Mouse (Mus musculus) MEL-GATA-1-ER (cell line): ENCODE data around the gene Smarcal1.

ENCODE experiments used
- DNase-seq: peaks from one replicate; pipeline ENCODE4 v3.0.0-alpha.2; 2012; ENCODE audit warnings: low read depth; ENCODE audit errors: extremely low read depth

The Smarcal1 gene

GRCm38 (mm10) chr1:72582947-72583731 is at the start of gene Smarcal1:
TSS of gene Smarcal1 (plus strand) at chr1:72583251.
- peak; percentile 97 for DNase-seq

DNA sequence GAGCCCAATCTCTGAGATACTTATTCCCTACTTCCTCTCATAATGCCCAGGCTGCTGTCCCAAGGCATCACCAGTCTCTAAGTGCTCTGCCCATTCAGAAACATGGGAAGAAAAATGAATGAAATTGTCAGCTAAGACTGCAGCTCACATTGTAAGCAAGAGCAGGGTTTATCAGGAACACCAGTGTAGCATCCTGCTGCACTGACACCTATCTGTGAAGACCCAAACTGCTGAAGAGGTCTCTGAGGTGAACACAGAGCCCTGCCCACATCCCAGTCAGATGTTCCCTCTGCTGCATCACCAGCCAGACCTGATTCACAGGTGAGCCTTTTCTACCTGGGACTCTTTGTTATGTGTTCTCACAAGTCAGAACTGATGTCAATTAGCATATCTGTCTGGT is 49.6 kb upstream of the Smarcal1 start:
- no peak for DNase-seq

DNA sequence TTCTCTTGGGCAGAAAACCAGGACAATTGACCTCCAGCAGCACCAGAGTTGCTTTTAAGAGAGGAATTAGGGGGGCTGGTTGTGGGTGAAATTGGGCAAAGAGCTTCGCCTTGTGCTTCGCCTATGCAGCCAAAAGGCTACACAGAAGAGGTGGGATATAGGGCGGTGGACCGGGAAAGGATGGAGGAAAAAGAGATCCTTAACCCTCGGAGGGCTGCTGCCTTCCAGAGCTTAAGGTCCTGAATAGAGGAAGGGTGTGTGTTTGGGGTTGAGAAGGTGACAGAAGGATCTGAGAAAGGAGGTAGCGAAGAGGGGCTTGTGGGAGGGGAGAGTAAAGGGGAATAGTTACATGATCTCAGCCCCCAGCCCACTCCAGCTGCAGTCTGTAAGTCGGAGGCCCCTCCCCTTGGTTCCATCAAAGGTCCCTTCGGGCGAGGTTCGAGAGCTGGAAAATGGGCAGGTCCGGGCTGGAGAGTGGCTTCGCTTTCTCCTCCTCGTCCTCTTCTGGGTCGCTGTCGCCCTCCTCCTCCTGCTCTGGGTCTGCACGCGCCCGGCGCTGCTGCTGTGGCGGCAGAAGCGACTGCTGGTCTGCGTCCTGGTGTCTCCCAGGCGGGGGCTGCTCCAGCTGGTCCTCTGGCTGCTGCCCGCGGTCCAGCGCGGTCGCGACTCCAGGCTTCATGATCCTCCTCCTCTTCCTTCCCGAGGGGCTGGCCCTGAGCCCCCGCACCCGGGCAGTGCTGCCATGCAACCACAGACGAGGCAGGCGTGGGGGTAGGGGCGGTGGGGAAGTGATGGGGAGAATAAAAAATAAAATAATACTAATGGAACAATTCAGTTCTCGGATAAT is 47.1 kb upstream of the Smarcal1 start:
- DNase-seq = no peak

DNA sequence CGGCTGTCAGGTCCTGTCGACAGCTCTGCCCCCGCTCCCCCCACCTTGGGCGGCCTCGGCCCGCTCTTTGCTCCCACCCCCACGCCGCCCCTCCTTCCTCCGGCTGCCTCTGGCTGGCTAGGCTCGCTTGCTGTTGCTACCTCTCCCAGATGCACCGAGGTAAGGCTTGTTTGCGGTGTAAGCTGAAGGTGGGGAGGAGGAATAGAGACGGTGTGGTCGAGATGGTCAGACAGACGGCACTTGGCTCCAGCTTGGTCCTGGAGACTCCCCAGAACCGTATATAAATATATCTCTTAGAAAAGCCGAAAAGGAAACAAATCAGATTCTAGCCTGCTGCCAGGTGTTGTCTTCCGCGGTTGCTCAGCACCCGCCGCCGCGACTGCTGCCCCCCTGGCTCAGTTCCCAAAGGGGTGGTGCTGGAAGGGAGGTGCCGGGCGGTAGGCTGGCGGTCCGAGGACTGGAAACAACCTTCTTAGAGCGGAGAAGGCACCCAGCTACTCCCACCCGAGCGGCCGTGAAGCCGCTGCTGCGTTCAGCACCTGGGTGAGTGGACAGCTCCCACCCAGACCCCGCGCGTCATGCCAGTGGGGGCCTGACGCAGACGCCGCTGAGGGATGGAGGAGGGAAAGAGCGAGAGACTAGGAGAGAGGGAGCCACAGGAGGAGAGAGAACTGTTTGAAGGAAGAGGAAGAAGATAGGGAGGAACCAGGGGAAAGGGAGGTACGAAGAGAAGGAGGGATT is 46.3 kb upstream of the Smarcal1 start, which contains the start of gene March4:
March4 (minus strand) TSS at position 320 of the 741 bp plus-strand sequence.
- DNase-seq = no peak

DNA sequence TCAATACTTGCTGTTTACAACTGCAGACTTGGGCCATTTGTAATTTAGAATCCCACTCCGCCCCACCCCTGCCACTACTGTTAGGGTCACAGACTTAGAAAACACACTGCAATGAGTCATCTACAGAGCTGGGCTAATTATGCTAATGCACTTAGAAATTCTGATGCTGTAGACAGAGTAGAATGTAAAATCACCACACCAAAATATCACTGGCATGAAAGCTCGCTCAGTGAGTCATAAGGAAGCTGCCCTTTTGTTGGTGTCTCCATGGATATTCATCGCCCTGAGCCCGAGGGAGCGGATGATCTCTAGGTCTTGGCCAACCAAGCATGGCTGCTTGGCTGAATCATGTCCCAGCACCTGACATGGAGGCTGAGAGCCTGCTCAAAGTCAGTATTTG is 44.8 kb upstream of the Smarcal1 start:
- DNase-seq = no peak

- DNase-seq = no peak
Measured at GRCm38 (mm10) chr1:72550317-72550716, 32.7 kb upstream of the Smarcal1 start.

- no peak for DNase-seq
Measured at GRCm38 (mm10) chr1:72556471-72556870, 26.6 kb upstream of the Smarcal1 start.

DNA sequence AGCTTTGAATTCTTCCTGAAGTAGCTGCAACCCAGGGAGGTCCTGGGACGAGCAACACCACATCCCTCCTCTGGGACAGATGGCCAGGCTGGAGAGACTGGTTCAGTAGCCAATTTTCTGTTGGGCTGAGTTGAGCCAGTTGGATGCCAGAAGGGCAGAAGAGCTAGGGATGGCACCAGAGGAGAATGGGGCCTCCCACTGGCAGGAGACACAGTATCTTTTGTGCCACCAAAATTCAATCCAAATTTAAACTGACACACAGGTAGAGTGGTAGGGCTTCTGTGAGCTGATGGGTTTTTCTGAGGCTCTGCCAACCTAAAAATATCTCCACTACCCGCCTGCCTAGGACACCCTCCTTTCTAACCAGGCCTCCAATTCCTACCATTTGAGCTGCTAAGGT is 24.4 kb upstream of the Smarcal1 start:
- DNase-seq = no peak

DNA sequence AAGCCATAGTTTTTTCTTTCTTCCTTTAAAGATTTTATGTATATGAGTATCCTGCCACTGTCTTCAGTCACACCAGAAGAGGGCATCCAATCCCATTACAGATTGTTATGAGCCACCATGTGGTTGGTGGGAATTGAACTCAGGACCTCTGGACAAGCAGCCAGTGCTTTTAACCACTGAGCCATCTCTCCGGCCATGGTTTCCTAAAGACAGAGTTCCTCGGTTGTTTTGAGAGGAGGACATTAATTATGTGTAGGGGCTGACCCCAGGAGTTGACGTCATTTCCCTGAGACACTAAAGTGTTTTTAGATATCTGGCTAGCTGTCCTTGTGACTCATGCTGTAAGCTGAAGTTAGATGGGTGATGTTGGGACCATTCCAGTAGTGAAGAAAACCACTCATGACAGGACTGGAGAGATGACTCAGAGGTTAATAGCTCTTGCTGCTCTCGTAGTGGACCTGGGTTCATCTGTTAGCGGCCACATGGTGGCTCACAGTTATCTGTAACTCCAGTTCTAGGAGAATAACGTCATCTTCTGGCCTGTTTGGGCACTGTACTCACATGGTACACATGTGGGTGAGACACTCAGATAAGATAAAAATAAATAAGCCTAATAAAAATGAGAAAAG is 18.6 kb upstream of the Smarcal1 start:
- DNase-seq = no peak

DNA sequence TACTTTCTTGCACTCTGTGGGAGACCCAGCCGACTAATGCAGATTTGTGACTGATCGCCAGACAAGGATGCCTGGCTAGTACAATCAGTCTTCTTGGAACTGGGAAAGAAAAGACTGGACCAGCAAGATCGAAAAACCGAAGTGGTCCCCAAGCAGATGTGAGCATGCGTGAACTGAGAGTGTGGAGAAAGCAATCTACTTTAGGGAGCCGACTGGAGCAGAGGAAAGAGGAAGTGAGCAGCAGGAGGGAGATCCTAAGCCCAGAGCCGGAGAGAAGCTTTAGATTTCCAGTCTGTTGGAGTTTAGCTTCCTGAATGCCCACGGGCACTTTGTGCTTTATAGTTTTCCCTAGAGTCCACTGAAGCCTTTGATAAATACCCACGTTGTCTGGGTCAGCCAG is 16.0 kb upstream of the Smarcal1 start:
- no peak for DNase-seq

DNA sequence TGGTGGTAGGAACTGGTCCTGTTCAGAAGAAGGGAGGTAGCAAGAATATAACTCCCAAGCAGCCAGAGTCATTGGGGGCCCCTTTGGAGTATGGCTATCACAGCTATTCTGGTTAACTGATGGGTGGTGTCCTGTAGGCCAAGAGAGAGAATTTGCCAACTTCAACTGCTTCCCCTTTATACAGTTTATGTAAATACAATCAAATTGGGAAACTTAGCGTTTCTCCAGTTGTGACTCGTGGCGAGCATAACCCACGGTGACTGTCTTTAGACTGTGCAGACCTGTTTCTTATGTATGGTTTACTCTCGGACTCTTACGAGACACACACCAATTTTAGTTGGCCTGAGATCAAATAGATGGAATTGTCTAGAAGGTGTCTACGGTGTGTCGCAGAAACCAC is 14.3 kb upstream of the Smarcal1 start:
- no peak for DNase-seq

- DNase-seq = no peak
Measured at GRCm38 (mm10) chr1:72574047-72574446, 9.0 kb upstream of the Smarcal1 start.

DNA sequence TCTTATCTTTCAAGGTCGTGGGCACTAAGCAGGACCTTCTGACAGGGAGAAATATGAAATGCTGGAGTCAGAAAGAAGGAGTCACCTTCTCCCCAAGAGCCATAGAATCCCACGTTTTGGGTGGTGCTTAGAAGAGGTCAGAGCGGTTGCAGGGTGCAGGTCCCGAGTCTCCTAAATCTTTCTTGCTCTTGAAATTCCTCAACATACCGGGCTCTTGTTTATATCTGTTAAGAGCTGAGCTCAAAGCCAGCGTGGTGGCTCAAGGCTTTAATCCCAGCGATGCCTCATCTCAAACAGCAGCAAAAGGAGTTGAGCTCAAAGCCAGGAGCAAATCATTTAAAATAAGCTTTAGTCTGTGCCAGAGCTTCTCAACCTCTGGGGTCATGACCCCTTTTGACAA is 8.4 kb upstream of the Smarcal1 start:
- no peak for DNase-seq

GRCm38 (mm10) chr1:72575121-72575520 is 7.9 kb upstream of the Smarcal1 start:
- no peak for DNase-seq

DNA sequence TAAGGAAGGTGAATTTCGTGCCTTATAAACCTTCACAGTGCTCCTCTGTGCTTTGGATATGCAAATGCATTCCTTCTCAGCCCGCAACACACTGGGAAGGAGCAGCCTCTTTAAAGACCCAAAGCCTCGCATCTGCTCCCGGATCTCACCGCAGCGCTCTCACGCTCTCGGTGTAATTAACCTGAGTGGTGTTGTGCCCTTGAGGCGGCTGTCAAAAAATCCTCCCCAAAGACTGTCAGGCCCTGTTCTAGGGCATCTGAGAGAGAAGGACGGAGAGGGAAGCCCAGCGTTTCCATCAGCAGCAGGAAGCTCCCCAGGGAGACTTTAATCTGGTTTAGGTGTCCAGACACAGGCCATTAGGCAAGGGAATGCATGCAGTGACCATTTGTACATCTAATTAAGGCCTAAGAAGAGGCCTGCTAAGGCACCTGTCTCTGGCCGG is 5.5 kb upstream of the Smarcal1 start:
- no peak for DNase-seq

DNA sequence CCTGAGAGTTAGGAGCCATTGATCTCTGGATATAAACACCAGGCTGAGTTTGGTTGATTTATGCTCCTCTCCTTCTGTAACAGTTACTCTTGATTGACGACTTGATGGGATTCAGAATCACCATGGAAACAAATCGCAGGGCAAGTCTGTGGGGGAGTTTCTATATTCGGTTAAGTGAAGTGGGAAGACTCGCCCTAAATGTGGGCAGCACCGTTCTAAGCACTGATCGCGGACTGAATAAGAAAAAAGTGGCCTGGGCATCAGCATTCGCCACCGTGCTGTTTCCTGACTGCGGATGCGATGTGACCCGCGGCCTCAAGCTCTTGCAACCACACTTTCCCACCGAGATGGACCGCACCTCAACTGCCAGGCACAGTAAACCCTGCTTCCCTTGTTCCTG is 4.7 kb upstream of the Smarcal1 start:
- DNase-seq = no peak

DNA sequence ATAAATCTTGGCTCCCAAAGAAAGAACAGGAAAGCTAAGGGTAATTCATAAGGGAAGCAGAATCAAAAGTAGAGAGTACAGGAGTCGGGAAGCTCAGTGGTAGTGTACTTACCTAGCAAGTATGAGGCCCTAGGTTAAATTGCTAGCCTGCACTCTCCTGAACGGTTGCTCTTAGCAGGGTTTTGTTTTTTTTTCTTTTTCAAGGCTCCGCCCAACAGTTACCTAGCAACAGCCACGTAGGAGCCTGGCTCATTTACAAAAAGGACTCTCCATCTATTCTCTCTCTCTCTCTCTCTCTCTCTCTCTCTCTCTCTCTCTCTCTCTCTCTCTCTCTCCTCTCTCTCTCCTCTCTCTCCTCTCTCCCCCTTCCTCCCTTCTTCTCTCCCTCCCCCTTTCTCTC is 4.2 kb upstream of the Smarcal1 start:
- no peak for DNase-seq

DNA sequence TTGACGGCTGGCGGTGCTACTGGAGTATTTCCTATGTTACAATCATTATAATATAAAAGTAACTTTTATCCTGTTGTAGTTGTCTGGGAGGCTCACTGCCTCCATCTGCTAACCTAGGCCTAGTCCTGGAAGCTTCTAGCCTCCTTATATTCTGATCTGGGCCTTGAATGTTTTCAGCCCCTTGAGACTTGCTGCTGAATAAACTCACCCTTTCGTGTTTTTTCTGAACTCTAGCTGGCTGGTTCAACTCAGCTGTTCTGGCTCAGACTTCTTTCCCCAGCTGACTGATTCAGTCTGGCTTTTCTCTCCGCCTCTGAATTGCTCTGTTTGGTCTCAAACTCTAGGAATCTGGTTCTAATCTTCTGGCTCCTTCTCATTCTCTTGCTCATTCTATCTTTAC is 855 bp downstream of the Smarcal1 start:
- DNase-seq = no peak

DNA sequence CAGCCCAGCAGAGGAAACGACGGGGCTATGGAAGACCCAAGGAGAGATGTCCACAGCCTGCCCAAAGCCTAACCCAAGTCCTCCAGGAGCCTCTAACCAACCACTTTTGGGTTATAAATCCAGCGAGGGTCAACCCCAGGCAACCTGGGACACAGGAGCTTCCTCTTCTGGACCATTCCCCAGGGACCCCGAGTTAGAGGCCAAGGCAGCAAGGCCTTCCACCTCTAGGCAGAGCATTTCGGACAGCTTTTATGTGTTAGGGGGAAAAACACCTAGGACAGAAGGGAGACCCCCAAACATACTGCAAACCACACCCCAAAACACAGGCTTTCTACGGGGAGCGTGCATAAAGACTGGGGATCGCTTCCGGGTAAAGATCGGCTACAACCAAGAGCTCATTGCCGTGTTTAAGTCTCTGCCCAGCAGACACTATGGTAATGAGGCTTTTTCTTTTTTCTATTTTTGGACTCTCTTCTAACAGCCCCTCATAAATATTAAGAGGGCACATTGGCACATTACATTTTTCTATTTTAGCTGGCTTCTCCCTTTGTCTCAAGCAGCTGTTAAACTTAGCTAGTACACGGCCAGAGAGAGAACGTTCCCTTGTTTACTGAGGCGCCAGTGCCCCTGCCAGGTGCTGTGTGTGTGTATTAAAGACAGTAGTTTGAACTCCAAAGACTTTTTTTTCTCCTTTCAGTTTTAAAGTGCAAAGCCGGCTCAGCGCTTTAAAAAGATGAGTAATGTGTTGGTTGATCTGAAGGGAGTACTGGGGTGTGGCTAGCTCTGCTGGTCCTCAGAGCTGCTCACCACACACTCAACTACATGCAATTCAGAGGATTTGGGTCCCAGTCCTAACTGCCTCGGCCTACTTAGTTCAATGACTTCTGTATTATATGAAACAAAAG is 3.2 kb downstream of the Smarcal1 start:
- DNase-seq = no peak

GRCm38 (mm10) chr1:72587532-72587931 is 4.5 kb downstream of the Smarcal1 start:
- no peak for DNase-seq
